Mouse (Mus musculus) brown adipose tissue, adult 24 weeks (tissue): Measurements from ENCODE around the gene Nudt14. TPM values are rescaled to one million over a fixed set of nuclear protein-coding genes. Genes with fewer than 3 reads are reported as not detected.

Experiments used
- H3K27ac ChIP-seq: fragments of 200-500 bp; replicated peaks from 2 replicates; pipeline ENCODE4 v1.5.1; 2012; ENCODE audit warnings: low read depth, mild to moderate bottlenecking, low read length
- H3K4me1 ChIP-seq: fragments of 200-500 bp; 2 replicates; pipeline ENCODE4 v1.6.1; 2012; ENCODE audit warnings: low read length, mixed read lengths; ENCODE audit not compliant: control insufficient read depth, insufficient read depth, insufficient read length
- H3K4me3 ChIP-seq: fragments of 200-500 bp; 2 replicates; pipeline ENCODE4 v1.5.1; 2012; ENCODE audit warnings: low read depth, mild to moderate bottlenecking, low read length, moderate library complexity; ENCODE audit not compliant: insufficient read depth
- polyA plus RNA-seq: library from polyadenylated mRNA; stranded (reverse); fragments of >200 nt; gene quantifications from 2 replicates; pipeline ENCODE4 v1.2.4, GENCODE M21; 2012; ENCODE audit not compliant: missing spikeins, insufficient read depth, insufficient read length

Nudt14 gene
- polyA plus RNA-seq, result 19.4 and 23.6 TPM in 2 replicates

DNA sequence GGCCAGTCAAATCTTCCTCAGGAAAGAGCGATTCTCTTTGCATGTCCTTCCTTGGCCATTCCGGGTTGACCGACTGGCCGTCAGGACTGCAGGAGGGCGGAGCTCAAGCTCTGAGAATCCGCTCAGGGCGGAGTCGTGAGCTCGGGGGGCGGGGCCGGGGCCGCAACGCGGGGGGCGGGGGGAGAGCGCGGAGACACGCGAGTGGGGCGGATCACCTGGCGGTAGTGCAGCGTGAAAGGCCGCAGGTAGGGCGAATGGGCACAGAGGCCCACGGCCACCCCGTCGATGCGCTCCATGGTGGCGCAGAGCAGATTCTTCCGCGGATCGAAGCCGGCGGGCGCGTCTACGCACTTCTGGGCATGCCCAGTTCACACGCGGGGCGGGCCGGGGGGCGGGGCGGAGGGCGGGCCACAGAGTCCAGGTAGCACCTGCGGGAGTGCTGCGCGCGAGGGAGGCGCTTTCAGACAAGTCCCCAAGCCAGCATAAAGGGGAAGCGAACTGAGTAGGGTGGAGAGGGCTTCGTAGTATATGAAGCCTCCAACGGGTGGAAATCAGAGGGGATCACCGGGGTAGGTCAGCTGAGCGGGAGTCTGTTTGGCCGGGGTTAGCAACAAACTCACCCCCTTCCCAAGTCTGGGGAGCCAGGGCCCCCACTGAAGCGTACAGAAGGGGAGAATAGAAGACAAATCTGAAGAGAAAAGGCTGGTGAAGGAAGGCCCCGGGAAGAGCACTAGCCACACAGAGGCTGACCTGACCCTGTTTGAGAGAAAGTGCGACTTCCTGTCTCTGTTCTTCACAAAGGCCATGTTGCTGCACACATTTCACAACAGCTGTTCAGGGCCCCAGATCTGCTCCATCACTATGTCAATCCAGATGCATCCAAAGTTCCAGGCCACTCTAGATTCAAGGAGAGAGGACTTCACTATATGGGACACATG, at the start of gene Nudt14:
TSS of gene Nudt14 (minus strand) at position 349 of the 938 bp plus-strand sequence.
- peak within 1 kb of the TSS; percentile 80 for H3K4me3 ChIP-seq
- peaks cover 6% of the 10 kb centered on the region; the same call in 1 of the 2 replicates for H3K4me1 ChIP-seq
- H3K27ac ChIP-seq, result peak within 1 kb of the TSS; percentile 87

DNA sequence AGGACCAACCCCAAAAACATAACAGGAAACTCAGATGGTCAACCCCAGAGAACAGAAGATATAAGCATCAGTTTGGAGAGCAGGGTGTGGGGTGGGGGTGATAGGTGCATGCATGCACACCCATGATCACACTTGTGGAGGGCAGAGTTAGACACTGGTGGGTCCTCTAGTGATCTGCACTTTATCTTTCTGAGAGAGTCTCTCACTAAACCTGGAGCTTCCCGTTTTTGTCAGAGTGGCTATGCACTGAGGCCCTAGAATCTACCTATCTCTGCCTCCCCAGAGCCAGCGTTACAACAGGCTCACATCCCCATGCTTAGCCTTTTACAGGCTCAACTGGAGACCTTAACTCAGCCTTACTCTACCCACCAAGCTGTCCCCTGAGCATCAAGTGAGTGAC, 49.5 kb upstream of the Nudt14 start:
- no peak overlapping the region for H3K4me3 ChIP-seq
- H3K4me1 ChIP-seq, result no peaks in the 10 kb centered on the region
- H3K27ac ChIP-seq, result no peak overlapping the region

DNA sequence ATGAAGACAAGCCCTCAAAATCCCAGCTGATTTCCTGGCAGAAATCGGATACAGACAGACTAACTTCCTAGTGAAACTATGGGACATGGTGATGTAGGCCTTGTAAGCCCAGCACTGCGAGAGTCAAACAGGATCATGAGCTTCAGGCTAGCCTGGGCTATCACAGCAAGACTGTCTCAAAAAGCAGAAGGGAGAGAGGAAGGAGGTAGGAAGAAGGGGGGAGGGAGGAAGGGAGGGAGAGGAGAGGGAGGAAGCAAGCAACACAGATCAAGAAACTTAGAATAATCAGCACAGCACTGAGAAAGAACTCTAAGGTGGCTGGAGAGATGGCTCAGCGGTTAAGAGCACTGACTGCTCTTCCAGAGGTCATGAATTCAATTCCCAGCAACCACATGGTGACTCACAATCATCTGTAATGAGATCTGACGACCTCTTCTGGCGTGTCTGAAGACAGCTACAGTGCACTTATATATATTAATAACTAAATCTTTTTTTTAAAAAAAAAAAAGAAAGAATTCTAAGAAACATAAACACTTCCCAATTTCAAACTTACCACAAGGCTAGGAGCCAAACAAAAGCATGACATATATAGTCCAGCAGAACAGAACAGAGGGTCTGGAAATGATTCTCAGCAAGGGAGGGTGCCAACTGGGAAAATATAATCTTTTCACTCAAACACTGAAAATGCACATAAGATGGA, 48.9 kb upstream of the Nudt14 start:
- Histone ChIP-seq H3K27ac (no peak overlapping the region), H3K4me3 (no peak overlapping the region), H3K4me1 (no peaks in the 10 kb centered on the region)

DNA sequence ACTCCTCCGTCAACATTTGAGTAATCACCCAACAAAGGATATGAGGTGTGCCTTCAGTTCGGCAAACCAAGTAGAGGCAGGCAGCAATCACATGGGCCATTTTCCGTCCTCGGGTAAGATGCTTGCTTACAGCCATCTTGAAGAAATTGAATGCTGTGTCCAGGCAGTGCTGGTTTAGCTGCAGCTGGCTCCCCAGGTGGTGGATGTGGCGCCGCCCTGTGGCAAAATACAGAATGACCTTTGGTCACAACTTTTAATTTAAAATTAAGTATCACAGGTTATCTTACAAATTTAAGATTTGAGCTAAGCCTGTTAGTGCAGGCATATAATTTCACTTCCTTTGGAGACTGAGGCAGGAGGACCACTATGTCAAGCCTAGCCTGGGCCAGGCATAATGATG, 46.0 kb upstream of the Nudt14 start:
- no peak overlapping the region for H3K4me3 ChIP-seq
- no peak overlapping the region for H3K27ac ChIP-seq
- H3K4me1 ChIP-seq, result no peaks in the 10 kb centered on the region

DNA sequence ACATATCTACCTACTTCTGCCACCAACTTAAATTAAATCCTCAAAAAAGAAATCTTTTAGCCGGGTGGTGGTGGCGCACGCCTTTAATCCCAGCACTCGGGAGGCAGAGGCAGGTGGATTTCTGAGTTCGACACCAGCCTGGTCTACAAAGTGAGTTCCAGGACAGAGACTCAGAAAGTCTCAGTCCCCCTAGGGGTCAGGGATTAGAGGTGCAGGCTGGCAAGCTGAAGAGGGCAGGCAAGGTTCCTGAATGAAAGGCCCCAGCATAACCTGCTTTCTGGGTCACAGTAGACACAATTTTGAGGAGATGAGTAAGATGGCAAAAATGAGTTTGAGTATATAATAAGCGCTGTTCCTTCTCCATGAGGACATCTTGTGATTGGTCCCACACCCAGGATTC, 43.4 kb upstream of the Nudt14 start:
- no peak overlapping the region for H3K4me3 ChIP-seq
- no peak overlapping the region for H3K27ac ChIP-seq
- H3K4me1 ChIP-seq, result no peaks in the 10 kb centered on the region

DNA sequence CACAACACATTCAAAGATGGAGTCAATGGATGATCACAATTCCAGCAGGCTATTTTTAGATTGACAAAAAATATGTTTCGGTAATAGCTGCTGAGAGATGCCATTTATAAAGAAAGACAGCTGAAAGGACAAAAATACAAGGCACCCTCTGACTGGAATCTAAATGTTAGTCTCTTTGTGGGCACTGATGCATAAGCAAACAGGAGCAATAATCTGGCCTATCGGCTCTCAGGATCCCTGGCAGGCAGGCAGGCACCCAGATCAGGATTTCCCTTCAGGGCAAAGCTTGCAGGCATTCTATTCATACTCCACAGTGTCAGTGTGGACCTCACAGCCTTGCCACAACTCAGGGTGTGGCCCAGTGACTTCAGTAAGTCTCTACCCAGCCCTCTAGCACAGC, 40.1 kb upstream of the Nudt14 start:
- Histone ChIP-seq H3K4me3 (no peak overlapping the region), H3K27ac (no peak overlapping the region), H3K4me1 (peaks cover 5% of the 10 kb centered on the region; the same call in 1 of the 2 replicates)

DNA sequence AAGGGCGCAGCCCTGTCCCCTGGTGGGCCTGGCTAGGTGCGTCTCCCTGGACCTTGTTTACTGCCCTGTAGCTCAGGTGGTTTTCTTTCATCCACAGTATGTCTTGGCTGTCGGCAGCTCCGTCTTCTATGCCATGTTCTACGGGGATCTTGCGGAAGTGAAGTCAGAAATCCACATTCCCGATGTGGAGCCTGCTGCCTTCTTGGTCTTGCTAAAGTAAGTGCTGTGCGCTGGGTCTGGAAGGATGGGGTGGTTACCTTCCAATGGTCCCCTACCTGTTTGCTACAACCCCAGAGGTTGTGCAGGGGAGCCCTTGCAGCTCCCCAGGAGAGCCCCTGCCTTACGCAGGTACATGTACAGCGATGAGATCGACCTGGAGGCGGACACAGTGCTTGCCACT, 35.2 kb upstream of the Nudt14 start:
- peaks cover 5% of the 10 kb centered on the region; the same call in 1 of the 2 replicates for H3K4me1 ChIP-seq
- H3K27ac ChIP-seq, result no peak overlapping the region
- peak overlapping the region; percentile 70 for H3K4me3 ChIP-seq

DNA sequence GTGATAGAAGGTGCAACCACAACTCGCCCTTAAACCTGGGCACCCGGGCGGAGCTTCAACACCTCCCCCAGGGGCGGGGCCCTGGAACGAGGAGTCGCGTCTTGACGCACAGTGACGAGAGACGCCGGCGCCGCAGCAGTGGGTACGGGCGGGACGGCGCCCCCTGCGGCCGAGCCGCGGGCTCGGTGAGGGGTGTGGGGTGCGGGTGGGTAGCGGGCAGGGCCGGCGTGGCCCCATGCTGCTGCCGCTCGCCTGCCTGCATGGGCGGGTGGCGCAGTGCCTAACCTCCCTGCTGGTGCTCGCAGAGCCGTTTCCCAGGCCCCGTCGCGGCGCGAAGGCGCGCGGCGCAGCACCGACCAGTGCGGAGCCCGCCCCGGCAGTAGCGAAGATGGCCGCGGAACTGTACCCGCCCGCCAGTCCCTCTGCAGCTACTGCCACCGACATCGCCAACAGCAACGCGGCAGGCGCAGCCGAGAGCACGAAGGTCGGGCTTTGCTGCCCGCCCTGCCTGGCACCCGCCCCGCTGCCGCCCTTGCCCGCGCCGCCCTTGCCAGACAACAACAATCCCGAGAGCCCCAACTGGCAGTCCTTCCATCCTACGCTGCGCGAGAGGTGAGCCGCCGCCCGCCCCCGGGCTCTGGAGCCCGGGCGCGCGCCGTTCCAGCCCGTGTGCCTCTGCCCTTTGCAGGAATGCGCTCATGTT, 34.6 kb upstream of the Nudt14 start, which contains the start of gene Btbd6:
TSS of gene Btbd6 (plus strand) at position 112 of the 703 bp plus-strand sequence.
- no peak within 1 kb of the TSS for H3K27ac ChIP-seq
- H3K4me3 ChIP-seq, result peak within 1 kb of the TSS; percentile 70
- peaks cover 5% of the 10 kb centered on the region; the same call in 1 of the 2 replicates for H3K4me1 ChIP-seq

DNA sequence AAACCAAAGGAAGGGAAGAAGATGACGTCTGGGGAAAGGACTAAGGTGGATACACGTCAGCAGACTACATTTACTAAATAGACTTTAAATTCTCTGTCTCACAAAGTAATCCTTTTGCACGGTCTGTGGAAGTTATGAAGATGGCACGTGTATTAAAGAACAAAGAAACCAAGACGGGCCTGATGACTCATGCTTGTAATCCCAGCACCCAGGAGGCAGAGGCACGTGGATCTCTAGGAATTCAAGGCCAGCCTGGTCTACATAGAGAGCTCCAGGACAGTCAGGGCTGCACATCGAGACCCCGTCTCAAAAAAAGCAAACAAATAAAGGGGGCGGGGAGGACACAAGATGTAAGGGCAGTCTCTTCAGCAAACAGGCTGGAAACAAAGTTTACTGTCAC, 32.8 kb upstream of the Nudt14 start:
- peaks cover 5% of the 10 kb centered on the region; the same call in 1 of the 2 replicates for H3K4me1 ChIP-seq
- H3K27ac ChIP-seq, result no peak overlapping the region
- H3K4me3 ChIP-seq, result no peak overlapping the region

DNA sequence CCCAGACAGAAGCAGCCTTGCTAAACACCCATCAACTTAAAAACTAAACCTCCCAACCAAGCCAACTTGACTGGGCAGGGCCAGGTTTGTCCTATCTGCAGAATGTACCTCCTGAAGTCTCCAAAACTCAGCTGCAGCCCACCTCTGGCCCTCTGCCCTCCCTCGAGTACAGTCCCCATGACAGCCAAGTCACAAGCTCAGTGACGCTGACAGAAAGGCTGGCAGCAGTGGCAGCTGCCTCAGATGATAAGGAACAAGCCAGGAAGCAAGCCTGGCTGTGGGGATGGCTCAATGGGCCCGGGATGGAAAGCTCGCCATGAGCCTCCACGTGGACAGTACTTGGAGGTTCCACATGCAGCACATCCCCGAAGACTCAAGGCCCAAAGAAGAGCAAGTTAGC, 27.7 kb upstream of the Nudt14 start:
- no peaks in the 10 kb centered on the region for H3K4me1 ChIP-seq
- no peak overlapping the region for H3K4me3 ChIP-seq
- H3K27ac ChIP-seq, result no peak overlapping the region

DNA sequence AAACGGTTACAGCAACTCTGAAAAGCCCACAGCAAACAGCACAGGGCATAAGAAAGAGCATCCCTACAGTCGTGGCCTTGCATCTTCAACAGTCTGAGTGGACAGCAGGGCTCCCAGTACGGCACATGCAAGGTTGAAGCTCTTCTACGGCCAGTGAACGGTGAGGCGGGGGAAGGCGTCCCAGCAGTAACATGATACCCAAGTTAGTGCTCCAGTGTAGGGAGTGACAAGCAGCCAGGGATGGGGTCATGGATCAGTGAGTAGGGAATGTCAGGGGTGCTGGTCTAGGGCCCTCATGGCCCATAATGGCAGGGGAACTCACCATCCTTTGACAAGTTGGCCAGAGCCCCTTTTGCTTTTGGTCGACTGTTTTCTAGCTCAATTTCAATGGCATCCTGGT, 27.0 kb upstream of the Nudt14 start:
- H3K27ac ChIP-seq, result no peak overlapping the region
- no peak overlapping the region for H3K4me3 ChIP-seq
- no peaks in the 10 kb centered on the region for H3K4me1 ChIP-seq

DNA sequence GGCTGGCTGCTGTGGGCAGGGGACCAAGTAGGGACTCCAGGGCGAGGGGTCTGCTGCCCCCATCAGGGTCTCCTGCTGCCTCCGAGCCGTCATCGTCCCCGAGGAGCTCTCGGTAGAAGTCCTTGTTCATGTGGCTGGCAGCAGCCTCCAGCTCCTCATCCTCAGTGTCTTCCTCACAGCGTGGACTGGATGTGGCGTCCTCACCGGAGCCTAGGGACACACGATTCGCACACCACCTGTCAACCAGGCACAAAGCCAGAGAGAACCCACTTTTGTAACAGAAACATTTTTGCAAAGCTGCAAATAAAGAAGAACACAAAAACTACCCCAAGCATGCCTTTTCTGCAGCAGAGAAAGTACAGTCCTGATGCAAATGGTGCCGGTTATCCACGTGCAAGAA, 23.9 kb upstream of the Nudt14 start:
- Histone ChIP-seq H3K27ac (no peak overlapping the region), H3K4me1 (no peaks in the 10 kb centered on the region), H3K4me3 (no peak overlapping the region)

DNA sequence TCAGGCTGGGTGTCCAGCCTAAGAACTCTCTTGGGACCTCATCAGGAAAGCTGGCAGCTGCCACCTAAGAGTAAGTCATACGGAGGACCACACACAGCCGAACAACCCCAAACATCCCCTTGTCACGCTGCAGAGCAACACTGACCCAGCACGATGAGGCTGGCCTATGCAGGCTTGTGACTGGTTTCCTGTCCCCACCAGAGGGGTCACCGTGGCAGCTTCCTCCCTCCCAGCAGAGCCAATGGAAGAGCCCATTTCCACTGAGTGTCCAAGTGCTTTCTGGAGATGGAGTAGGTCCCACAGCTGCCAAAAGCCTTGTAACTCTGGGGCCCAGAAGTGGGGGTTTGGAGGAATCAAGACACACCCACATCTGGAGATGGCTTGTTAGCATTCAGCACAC, 19.9 kb upstream of the Nudt14 start:
- Histone ChIP-seq H3K27ac (no peak overlapping the region), H3K4me3 (no peak overlapping the region), H3K4me1 (no peaks in the 10 kb centered on the region)

DNA sequence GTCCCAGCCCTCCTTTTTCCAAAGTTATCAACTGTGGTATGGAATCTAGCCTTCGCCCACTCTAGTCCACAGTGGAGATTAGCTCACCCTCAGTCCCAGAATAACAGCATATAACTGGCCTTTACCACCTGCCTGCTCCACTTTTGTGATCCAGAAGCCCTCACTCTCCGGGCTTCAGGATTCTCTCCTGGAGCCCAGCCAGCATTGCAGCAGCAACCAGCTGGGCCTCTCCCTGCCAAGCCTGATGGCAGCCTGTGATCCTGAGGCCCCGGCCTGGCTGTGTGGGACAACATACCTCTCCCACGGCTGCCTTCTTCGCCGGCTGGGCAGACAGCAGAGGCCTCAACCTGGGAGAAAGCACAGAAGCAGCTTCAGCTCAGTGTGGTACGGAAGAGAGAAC, 19.5 kb upstream of the Nudt14 start:
- H3K4me1 ChIP-seq, result no peaks in the 10 kb centered on the region

DNA sequence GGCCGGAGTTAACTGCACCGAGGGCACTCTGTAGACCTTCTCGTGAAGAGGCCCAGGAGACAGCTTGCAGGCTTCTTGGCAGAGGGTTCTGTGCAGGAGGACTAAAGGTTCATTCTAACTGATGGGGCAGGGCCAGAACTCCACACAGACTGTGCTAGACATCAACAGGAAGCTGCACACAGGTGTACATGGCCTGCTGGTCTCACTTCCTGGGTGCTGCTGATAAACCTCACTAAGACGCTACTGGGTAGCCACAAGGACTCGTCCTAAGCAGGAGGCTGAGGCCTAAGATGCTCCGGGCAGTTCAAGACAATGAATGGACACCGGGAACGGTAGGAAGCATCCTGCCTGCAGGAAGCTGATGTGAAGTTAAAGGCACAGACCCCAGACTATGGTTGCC, 17.5 kb upstream of the Nudt14 start:
- no peak overlapping the region for H3K4me3 ChIP-seq
- H3K27ac ChIP-seq, result no peak overlapping the region
- H3K4me1 ChIP-seq, result no peaks in the 10 kb centered on the region

More for the DNA sequence above, 19.5 kb upstream of the Nudt14 start:
- no peak overlapping the region for H3K27ac ChIP-seq
- no peak overlapping the region for H3K4me3 ChIP-seq
